Mouse (Mus musculus) liver, embryonic 16.5 days (tissue): Measurements from ENCODE around the gene Rangrf. TPM values are rescaled to one million over a fixed set of nuclear protein-coding genes. Genes with fewer than 3 reads are reported as not detected.

Experiments
- microRNA-seq: library from miRNA; unstranded; fragments of <30 nt; microRNA quantifications from one replicate; pipeline ENCODE4, GENCODE M21; 2016
- polyA plus RNA-seq: library from polyadenylated mRNA; unstranded; fragments of >200 nt; fragmentation: Nextera tagmentation; extraction: Ambion mirVana; gene quantifications from 2 replicates; pipeline ENCODE4 v1.2.1, GENCODE M21; 2015

Rangrf gene
- polyA plus RNA-seq, 1 experiment from 2014 or later, result 16.3 TPM

Small RNA genes within 50 kb of the gene (microRNA-seq; reads per million reads assigned to microRNA genes)
- 5.2 reads per million, percentile 17 among the genes with 10 or more reads in this experiment for gene Mir3062

Other genes starting within 250 kb of the Rangrf start
- 36.9 and 38.6 TPM in 2 replicates for gene Ndel1, start 103.3 kb downstream of the Rangrf start, polyA plus RNA-seq
- 0.04 and 0.14 TPM in 2 replicates for gene Rnf222, start 86.6 kb downstream of the Rangrf start, polyA plus RNA-seq
- 457 and 528 TPM in 2 replicates for gene Rpl26, start 73.6 kb downstream of the Rangrf start, polyA plus RNA-seq
- gene Odf4, start 48.1 kb downstream of the Rangrf start, polyA plus RNA-seq, result not detected in 2 replicates
- 1.7 and 2.0 TPM in 2 replicates for gene Arhgef15, start 17.7 kb downstream of the Rangrf start, polyA plus RNA-seq
- gene Slc25a35, start 7.1 kb downstream of the Rangrf start, polyA plus RNA-seq, result 0.37 and 0.80 TPM in 2 replicates
- 13.7 and 15.4 TPM in 2 replicates for gene Pfas, start 33.3 kb upstream of the Rangrf start, polyA plus RNA-seq
- 17.2 and 23.0 TPM in 2 replicates for gene Ctc1, start 40.7 kb upstream of the Rangrf start, polyA plus RNA-seq
- 101 and 107 TPM in 2 replicates for gene Aurkb, start 70.5 kb upstream of the Rangrf start, polyA plus RNA-seq
- gene Borcs6, start 84.5 kb upstream of the Rangrf start, polyA plus RNA-seq, result 3.1 and 3.6 TPM in 2 replicates
- gene Tmem107, start 95.6 kb upstream of the Rangrf start, polyA plus RNA-seq, result 20.2 and 21.7 TPM in 2 replicates
- gene Vamp2, start 113.3 kb upstream of the Rangrf start, polyA plus RNA-seq, result 16.4 and 25.4 TPM in 2 replicates
- 6.9 and 8.5 TPM in 2 replicates for gene Per1, start 120.0 kb upstream of the Rangrf start, polyA plus RNA-seq
- gene Hes7, start 145.2 kb upstream of the Rangrf start, polyA plus RNA-seq, result 0.06 and 0.07 TPM in 2 replicates
- 0.07 TPM in 1 of 2 replicates, not detected in the other for gene 9130213A22Rik, start 147.4 kb upstream of the Rangrf start, polyA plus RNA-seq
- 0.09 and 0.39 TPM in 2 replicates for gene Aloxe3, start 150.7 kb upstream of the Rangrf start, polyA plus RNA-seq
- gene Alox12b, start 181.8 kb upstream of the Rangrf start, polyA plus RNA-seq, result not detected in 2 replicates
- gene Alox8, start 222.7 kb upstream of the Rangrf start, polyA plus RNA-seq, result 0.08 TPM in 1 of 2 replicates, not detected in the other